Mouse (Mus musculus): ENCODE results near the gene Glt28d2. TPM values are rescaled to one million over a fixed set of nuclear protein-coding genes. Genes with fewer than 3 reads are reported as not detected.

Gene Glt28d2
- total RNA-seq, 2 experiments from 2014 or later = 6.0 to 9.3 TPM

- DNase-seq (ENCODE audit: low spot score) = peak; percentile 68
These were observed 58.3 kb downstream of the Glt28d2 start for GRCm38 (mm10) chr3:85829047-85829446.

- DNase-seq (ENCODE audit: low spot score) = no peak
These were observed 59.5 kb downstream of the Glt28d2 start for GRCm38 (mm10) chr3:85827815-85828214.

- DNase-seq (ENCODE audit: low spot score) = no peak
These were observed 60.0 kb downstream of the Glt28d2 start for GRCm38 (mm10) chr3:85827283-85827682.

- no peak for DNase-seq (ENCODE audit: low spot score)
These were observed 66.3 kb downstream of the Glt28d2 start for GRCm38 (mm10) chr3:85820839-85821548.

Other genes with a start within 250 kb of the Glt28d2 start
- gene Fam160a1, start 70.2 kb downstream of the Glt28d2 start, total RNA-seq (2021) = 10 to 100 TPM; 50.7 to 54.3 TPM
- gene Gm37240, start within 50 bp of the Glt28d2 start, total RNA-seq (2021) = 10 to 100 TPM; 30.2 to 34.0 TPM
- gene Sh3d19, start 83.6 kb upstream of the Glt28d2 start, total RNA-seq (2021) = 1 to 10 TPM; 8.0 to 9.2 TPM
- not detected for gene Prss48, start 115.0 kb upstream of the Glt28d2 start, total RNA-seq (2021)